Mouse (Mus musculus): ENCODE measurements around the gene Gm44965.

The Gm44965 gene

DNA sequence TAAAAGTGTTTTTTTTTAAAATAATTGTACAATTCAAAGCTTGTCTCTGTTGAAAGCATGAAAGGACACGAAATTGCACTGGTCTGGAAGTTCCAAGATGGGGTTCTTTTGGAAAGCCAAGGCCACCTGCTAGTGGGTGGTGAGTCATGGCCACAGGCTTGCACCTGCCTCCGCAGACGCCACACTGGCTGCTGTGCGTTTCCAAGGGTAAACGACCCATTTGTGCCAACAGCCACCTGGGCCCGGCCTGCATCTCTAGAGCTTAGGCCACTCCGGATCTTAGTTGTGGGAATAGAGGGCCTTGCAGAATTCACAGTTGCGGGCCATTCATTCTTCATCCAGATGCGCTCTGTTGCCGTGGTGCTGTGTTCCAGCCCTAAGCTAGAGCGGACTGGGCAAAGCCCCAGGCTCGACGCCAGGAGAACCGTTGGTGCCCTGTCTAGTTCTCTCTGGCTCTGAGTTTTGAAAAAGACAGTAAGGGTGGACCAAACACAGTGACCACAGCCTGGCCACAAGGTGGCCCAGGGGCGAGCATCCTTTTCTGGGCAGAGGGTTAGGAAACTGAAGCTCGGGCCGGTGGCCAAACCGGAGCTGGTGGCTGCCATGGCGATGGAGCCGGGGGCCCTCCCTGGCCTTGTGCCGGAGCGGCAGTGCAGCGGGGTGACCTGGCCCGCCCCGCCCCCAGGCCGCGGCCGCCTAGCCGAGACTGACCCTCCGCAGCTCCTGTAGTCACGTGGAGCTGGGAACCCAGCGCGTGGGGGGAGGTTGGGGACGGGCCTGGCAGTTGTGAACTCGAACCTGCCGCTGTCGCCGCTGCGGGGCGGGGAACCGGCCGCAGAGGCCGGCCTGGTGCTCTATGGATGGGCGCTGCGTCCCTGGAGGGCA is at the start of gene Gm44965, which contains the start of gene Repin1:
TSS of gene Gm44965 (plus strand) at position 784 of the 885 bp plus-strand sequence.
TSS of gene Repin1 (plus strand) at position 726 of the 885 bp plus-strand sequence.
- 3% methylated on average over 45 of the region's 45 CpGs for WGBS

DNA sequence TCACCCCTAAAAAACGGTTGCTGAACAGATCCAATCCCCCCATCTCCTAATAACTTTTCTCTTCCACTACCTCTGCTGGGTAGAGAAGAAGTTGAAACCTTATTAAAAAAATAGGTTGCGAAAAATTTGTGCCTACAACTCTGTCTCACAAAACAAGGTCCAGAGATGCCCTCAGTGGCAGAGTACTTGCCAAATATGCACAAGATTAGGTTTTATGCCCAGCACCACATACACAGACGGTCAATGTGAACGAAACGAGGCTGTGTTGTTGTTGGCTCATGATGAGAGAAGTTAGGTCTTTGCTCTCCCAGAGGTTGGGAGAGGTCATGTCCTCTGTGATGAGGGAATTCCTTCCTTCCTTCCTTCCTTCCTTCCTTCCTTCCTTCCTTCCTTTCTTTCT is 48.5 kb upstream of the Gm44965 start:
- 63% methylated on average over 5 of the region's 5 CpGs for WGBS

DNA sequence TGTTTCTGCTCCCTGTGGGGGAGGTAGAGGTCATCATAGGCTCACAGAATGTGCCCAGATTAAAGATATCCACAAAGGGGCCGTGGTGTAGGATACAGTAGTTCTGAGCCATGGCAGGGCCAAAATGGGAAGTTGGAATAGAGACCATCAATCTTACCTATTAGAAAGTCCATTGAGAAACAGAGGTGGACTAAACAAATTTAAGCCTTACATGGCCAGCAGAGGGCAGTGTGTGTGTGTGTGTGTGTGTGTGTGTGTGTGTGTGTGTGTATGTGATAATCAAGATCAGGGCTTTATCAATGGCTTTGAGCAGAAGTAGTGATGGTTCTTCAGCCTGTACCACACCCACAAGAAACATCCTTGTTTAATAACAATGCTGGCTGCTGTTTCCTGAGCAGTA is 47.5 kb upstream of the Gm44965 start:
- whole genome bisulfite sequencing, result 59% methylated on average over 1 of the region's 1 CpGs

DNA sequence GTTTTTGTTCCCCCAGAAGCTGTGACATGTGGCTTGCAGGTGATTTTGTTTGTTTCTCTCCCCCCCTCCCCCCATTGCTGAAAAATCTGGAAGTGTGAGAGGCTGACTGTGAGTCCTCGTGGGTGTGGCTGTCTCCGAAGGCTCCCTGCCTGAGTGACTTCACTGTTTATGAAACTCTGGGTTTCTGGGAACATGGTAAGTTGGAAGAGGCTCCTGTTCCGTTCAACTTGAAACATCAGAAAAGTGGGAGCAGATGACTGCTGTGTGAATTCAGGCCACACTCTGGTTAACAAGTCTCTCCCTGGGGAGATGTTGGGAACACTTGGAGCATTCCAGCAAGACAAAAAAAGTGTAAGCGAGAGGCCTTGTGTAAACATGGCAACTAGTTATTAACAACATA is 46.9 kb upstream of the Gm44965 start:
- WGBS, result 60% methylated on average over 4 of the region's 4 CpGs

DNA sequence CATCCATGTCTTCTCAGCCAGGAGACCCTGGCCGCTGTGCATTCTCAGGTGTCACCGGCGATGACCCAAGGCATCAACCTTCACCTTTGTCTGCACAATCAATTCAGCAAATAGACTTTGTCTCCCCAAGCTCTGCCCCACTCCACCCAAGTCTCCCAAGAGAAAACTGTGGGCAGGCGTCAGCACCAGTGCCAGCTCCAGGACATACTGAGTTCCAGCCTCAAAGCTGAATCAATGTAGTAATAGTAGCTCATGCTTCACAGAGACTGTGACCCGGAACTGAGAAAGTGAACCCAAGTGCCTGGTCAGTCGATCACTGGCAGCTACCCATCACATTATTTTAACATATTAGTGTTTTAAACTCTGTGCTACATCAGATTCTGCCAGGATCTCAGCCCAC is 45.4 kb upstream of the Gm44965 start:
- WGBS, result 90% methylated on average over 6 of the region's 6 CpGs

DNA sequence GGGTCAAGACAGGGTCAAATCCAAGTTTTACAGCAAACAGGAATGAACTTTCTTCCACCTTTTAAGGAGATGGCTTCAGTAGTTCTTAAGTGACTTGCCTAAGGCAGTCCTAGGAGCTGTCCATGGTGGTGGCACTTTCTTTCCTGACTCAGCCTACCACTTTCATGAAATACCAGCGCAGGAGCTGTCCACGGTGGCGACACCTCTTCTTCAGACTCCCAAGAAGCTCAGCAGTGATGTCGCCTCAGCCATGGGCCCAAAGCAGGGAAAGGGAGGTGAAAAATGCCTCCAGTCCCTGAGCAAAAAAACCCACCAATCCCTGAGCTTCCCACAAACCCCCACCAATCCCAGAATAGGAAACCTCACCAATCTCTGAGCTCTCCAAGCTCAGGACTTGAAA is 40.8 kb upstream of the Gm44965 start:
- WGBS, result 72% methylated on average over 4 of the region's 4 CpGs

DNA sequence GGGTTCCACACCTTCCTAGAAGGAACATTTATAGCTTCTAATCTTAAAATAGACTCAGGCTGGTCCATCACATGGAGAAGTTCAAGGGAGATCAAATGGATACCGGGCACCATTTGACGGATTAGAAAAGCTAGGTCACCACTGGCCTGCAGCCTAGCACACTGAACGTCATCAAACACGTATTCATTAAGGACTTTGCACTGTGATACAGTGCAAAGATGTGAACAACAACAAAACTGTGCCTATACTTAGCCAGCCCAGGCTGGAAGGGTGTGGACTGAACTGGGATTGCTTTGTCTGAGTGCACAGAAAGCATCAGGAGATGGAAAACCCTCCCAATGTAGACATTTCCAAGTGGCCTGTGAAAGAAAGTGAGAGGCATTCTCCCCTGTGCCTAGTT is 39.9 kb upstream of the Gm44965 start:
- WGBS, result 52% methylated on average over 4 of the region's 4 CpGs

DNA sequence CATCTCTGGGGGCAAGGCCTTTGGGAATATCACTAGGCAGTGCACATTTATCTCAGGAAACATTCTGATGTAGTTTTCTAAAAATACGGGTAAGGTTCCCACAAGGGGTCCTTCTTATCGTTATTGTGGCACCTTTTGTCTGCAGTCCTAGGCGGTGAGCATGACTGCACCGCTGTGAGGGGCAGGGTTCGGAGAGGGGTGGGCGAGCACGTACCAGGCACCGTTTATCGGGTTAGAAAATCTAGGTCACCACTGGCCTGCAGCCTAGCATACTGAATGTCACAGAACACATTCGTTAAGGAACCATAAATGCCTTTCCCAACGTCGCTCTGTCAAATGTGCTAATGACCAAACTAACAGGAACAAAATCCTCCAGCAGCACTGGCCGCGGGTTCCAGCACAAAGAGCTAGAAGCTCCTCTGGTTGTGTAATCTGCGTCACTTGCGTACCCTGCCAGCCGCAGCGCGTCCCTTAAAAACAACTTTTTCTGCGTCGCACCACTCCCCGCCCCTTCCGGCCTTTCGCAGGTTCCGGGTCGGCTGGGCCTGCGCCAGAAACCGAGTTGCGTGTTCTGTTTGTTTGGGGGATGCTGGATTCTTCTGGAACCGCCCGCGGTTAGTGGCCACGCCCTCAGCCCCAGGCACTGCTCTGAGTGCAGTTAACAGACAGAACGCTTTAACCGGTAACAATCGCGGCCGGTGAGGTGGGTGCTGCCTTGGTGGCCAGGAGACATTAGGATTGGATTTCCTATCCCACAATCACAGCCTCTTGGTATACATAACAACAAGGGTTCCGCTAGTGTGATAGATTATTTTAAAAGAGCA is 39.2 kb upstream of the Gm44965 start, which contains the start of gene Lrrc61:
TSS of gene Lrrc61 (plus strand) at position 517 of the 824 bp plus-strand sequence.
- WGBS, result under 1% methylated on average over 39 of the region's 39 CpGs

DNA sequence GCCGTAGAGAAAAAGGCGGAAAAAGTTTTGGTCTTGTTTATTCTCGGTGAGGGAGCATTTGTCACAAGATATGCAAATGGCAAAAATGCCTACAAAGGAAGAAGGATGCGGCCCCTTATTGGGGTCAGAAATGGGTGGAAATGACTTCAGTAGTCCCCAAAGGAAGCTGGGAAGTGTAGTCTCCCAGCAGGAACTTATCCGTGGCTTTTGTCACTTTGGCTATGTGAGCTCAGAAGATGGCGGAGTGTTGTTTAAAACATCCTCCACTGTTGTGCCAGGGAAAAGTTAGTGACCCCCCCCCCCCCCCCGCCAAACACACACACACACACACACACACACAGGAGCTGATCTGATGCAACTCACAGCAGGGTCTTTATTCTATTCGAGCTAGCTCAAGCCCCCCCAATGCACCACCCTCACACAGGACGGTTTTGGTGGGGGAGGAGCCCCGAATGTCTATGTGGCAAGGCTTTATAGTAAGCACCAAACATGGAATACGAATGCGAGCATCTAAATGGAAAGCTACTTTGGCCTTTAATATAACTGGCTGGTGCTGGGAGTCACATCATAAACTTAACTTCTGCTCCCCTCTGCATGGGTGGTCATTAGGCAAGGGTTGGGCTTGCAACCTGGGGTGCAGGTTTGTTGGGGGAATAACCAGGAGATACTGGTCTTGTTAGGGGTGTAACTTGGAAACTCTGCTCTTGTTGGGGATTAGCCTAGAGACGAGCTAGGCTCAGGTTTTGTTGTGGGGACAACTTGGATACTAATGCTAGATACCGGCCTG is 38.4 kb upstream of the Gm44965 start:
- WGBS, result 16% methylated on average over 14 of the region's 14 CpGs

DNA sequence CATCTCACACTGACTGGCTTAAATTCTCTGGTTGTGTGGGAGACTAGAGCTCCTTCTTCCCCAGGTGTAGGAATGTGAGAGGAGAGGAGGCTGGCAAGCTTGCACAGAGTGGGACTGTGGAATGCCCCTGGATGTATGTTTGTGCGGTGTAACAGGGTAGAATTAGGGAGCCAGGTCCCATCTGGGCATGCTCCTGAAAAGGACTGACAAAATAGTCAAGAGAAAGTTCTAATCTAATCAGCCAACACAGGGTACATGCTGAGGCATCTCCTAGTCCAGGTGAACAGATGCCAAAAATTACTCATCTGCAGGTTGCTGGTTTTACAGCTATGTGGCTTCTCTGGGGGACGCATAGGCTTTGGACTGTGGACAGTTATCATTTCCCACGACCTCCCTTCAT is 37.8 kb upstream of the Gm44965 start:
- WGBS, result 87% methylated on average over 3 of the region's 3 CpGs

DNA sequence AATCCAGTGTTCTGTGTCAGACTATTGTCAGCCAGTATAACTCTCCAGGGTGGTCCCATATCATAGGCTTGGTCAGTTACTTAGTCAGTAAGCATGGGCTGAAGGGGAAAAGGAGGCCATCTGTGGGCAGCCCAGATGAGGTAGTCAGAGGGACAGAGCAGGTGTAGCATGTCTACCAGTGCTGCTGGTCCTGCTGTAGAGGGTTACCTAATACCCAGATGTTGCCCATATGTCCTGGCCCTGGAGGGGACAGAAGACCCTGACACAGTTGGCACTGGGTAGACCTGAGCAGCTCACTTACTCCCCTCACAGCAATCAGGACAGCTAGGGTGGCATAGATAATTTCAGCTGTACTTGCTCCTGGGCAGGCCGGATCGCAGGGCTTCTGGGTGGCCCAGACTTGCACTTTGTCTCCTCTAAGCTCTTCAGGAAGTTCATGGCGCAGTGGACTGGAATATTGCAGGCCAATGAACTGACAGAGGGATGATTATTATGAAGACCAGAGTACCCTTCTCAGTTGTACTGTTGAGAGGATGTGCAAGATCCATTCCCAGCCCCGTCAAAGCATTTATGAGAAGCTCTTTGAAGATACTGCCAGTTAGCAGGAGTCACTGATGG is 27.9 kb upstream of the Gm44965 start:
- 88% methylated on average over 4 of the region's 4 CpGs for WGBS

DNA sequence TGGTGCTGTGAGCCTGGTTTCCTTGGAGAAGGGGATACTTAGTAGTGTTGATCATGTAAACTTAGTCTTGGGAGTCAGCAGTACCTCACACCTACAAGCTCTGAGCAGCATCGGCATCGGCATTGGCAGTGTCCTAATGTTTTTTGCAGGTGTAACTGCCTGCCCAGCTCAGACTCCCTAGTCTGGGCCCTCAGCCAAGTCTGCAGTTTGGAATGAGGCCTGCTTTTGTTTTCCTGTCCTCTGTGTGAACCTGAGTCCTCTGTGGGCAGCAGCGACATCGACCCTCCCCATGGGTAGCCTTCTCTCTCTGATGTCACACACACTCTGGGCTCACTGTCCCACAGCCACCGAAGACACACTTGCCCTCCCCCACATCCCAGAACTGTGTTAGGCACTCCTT is 27.4 kb upstream of the Gm44965 start:
- WGBS, result 36% methylated on average over 5 of the region's 5 CpGs

DNA sequence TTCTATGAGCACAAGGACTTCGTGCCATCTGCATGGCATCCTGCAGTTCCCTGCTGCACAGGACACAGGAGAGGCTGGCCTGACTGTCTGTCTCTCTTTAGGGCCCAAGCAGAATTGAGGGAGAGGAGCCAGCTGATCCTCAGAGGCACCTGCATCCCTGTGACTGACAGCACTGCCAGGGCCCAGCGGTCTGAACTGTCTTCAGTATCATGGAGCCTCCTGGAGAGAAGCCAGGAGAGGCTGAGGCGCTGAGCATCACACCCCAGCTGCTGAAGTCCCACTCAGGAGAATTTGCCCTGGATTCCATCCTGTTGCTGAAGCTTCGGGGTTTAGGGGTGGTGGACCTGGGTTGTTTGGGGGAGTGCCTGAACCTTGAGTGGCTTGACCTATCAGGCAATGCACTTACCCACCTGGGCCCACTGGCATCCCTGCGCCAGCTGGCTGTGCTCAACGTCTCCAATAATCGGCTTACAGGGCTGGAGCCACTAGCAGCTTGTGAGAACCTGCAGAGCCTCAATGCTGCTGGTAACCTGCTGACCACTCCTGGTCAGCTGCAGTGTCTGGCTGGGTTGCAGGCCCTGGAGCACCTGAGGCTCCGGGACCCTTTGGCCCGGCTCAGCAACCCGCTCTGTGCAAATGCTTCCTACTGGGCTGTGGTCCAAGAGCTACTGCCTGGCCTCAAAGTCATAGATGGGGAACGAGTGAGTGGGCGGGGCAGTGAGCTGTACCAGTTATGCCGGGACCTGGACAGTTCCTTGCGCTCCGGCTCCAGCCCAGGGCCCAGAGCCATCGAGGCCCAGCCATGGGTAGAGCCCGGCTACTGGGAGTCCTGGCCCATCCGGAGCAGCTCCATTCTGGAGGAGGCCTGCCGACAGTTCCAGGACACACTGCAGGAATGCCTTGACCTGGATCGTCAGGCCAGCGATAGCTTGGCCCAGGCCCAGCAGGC is 25.4 kb upstream of the Gm44965 start:
- 64% methylated on average over 21 of the region's 21 CpGs for WGBS

DNA sequence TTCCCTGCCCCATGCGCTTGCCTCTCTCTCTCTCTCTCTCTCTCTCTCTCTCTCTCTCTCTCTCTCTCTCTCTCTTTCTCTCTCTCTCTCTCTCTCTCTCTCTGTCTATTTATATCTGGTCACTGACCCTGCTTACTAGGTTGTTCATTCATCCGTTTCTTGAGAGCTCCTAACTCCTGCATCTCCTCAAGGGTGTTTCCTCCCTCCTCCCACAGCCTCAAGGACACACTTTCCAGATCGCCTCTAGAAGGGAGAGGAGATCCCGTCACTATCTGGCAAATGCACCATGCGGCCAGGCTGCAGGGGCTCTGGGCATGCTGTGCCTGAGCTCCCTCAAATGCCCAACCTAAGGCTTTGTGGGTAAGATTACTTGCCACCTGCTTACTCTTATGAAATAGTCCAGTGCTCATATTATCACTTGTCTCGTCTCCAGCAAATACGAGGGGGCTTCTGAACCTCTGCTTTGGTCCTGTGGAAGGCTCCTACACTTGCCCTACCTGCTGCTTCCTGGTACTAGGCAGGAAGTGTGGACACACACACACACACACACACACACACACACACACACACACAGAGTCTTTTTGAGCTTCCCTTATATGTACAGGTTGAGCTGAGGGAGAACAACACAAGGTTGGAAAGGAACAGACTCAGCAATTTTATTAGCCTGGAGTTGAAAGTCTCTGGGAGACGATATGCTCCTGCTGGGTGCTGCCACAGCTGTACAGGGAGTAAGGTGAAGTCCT is 24.5 kb upstream of the Gm44965 start:
- 82% methylated on average over 8 of the region's 8 CpGs for WGBS

DNA sequence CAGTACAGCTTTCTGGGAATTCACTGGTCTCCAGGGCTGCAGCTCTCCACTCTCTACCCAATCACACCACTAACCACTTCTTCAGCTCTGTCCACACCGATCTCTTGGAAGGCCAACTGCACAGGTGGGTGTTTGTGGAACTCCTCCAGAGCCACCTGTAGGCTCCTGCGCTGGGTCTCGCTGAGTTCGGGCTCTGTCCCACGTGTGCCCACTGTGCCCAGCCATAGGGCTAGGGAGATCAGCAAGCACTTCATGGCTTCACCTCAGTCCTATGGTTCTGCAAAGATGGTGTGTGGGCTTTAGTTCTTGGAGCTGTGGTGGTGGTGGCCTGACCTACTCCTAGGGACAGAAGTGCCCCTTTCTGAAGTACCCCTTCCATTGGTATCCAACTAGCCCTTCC is 21.7 kb upstream of the Gm44965 start:
- WGBS, result 88% methylated on average over 5 of the region's 5 CpGs

DNA sequence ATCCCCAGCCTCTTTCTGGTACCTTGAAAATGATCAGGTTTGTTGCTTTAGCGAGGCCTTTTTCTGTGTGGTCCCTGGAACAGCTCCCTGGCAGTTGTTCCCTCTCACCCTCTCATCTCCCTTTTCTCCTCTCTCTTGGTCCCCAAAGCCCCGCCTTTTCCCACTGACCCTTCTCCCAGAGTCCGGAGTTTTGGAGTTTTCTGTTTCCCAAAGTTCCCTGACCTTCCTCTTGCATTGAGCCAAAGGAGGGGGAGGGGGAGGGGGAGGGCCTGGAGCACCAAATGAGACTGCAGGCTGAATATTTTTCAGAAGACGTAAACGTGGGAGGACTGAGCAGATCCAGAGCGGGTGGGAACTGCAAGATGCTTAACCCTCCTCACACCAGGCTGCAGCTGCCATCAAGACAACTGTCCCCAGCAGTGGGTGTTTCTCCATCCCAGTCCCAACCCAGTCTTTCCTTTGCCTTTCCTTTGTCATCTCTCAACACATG is 21.1 kb upstream of the Gm44965 start, which contains the start of gene Rarres2:
TSS of gene Rarres2 (minus strand) at position 218 of the 490 bp plus-strand sequence.
- 41% methylated on average over 6 of the region's 6 CpGs for WGBS

DNA sequence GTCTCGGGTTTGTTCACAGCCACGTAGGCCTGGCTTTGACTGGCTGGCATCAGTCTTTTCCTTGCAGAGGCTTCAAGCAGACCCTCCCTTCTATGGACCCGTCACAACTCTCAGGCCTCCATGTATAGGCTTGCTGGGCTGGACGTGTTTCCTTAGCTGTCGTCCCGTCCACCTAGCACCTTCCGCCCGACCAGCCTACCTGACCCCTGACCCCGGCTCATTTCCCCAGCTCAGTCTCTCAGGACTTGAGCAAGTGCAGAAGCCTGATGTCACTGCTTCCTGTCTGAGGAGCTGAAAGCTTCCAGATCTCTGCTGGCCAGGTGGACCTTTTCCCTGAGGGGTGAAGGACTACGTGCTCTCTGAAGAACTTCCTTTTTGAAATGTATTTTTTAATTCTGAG is 20.5 kb upstream of the Gm44965 start:
- WGBS, result 87% methylated on average over 10 of the region's 10 CpGs

DNA sequence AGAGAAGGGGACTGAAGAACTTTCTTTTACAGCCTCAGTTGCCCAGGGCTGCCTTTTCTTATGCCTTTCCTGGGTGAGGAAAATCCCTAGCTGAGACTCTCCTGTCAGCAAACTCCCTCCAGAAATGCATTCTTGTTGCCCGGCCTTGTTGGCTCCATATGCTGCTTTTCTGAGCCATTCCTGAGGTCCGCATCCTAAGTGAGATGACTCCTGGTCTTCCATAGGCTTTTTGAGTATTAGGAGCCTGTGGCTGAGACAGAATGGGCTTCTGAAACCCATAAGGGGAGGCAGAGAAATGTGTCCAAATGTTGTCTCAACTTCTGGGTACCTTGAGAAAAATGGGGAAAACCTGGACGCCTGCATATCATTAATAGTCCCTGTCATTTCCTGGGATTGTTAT is 19.8 kb upstream of the Gm44965 start:
- WGBS, result 83% methylated on average over 3 of the region's 3 CpGs

DNA sequence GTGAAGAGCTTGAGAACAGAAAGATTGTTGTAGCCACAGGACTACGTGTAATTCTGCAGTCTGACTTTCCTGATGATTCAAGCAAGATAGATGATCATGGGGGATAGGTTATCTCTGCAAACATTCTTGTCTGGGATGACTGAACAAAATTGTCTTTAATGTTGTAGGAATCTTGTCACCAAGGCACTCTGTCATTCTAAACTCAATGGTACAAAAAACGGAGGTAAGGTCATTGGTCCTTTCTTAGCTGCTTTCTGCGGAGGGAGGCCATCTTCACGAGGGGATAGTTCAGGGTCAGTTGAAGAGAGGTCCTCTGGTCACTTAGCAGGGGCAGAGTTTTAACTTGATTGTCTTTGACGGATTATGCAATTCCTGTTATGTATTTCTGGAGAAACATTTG is 15.0 kb upstream of the Gm44965 start:
- whole genome bisulfite sequencing, result 71% methylated on average over 5 of the region's 5 CpGs

Data from cerebral cortex, adult 2 months (tissue).